ENCODE assay signal across 8 mouse cellular contexts in the genomic region with DNA sequence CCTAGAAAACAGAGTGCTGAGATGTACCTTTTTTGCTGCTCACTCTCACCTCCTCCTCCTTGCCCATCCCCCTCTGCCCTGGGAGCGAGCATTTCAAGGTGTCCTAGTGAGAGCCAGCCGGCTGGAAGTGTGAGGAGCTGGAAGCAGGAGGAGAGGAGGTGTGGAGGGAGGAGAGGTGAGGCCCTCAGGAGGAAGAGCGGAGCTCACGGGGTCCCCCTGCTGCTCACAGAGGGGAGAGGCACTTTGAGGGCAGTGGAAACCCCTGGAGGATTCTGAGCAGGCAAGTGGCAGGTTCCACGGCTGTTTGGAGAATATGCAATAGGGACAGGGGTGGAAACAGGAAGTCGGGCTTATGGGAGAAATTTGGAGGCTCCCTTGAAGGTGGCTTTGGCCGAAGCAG. TPM values are rescaled to one million over a fixed set of nuclear protein-coding genes. Genes with fewer than 3 reads are reported as not detected.
DNase-seq lines count a peak whose midpoint lies in the region; ATAC-seq and TF ChIP-seq lines count a peak whose summit lies in the region.

No protein-coding gene starts in this region.

- H3K36me3 ChIP-seq in midbrain, embryonic 14.5 days (ENCODE audit: control insufficient read depth, insufficient read depth, low read length): no peaks in the 10 kb centered on the region
- H3K36me3 ChIP-seq in midbrain, embryonic 13.5 days: no peaks in the 10 kb centered on the region
- H3K36me3 ChIP-seq in liver, embryonic 12.5 days: peaks cover 98% of the 10 kb centered on the region
- H3K36me3 ChIP-seq in small intestine, adult 2 months (ENCODE audit: control insufficient read depth, insufficient read depth, low read length): no peaks in the 10 kb centered on the region

- no peak overlapping the region for H3K4me2 ChIP-seq in midbrain, embryonic 14.5 days (ENCODE audit: low read length)
- H3K4me2 ChIP-seq in midbrain, embryonic 13.5 days (replicated peaks): no peak overlapping the region
- no peak overlapping the region for H3K4me2 ChIP-seq in liver, embryonic 12.5 days

- no peak for ATAC-seq in midbrain, embryonic 14.5 days (ENCODE audit: low FRiP score, low TSS enrichment)
- no peak for ATAC-seq in midbrain, embryonic 13.5 days
- ATAC-seq in liver, embryonic 12.5 days: peak; percentile 53; the same call in 1 of the 2 replicates

- no peaks in the 10 kb centered on the region for H3K4me1 ChIP-seq in midbrain, embryonic 14.5 days (ENCODE audit: control insufficient read depth, insufficient read depth, low read length)
- H3K4me1 ChIP-seq in midbrain, embryonic 13.5 days (replicated peaks): peaks cover 6% of the 10 kb centered on the region; the same call in 1 of the 2 replicates
- H3K4me1 ChIP-seq in liver, embryonic 12.5 days: peaks cover 28% of the 10 kb centered on the region
- 0 out of 2 replicates have a peak, but pooled peaks cover 5% of the 10 kb centered on the region for H3K4me1 ChIP-seq in small intestine, adult 2 months (ENCODE audit: control insufficient read depth, insufficient read depth, insufficient read length, low read length)

- peak; percentile 77 for TF ChIP-seq CTCF in small intestine, adult 2 months (IDR thresholded peaks at IDR 0.05; ENCODE audit: extremely low read depth, insufficient read length, insufficient replicate concordance, low read depth, low read length)

- no peaks in the 10 kb centered on the region for H3K27me3 ChIP-seq in midbrain, embryonic 14.5 days (ENCODE audit: control insufficient read depth, insufficient read depth, low read length)
- H3K27me3 ChIP-seq in midbrain, embryonic 13.5 days: no peaks in the 10 kb centered on the region
- no peaks in the 10 kb centered on the region for H3K27me3 ChIP-seq in liver, embryonic 12.5 days (replicated peaks)
- H3K27me3 ChIP-seq in small intestine, adult 2 months (ENCODE audit: control insufficient read depth, insufficient read depth, low read length): no peaks in the 10 kb centered on the region

- H3K9me3 ChIP-seq in midbrain, embryonic 14.5 days (ENCODE audit: control insufficient read depth, low read length): no peaks in the 10 kb centered on the region
- 0 out of 2 replicates have a peak, but pooled peaks cover 3% of the 10 kb centered on the region for H3K9me3 ChIP-seq in midbrain, embryonic 13.5 days
- H3K9me3 ChIP-seq in liver, embryonic 12.5 days (replicated peaks): no peaks in the 10 kb centered on the region

- no peak overlapping the region for H3K4me3 ChIP-seq in midbrain, embryonic 14.5 days (replicated peaks; ENCODE audit: low read depth, low read length)
- no peak overlapping the region for H3K4me3 ChIP-seq in midbrain, embryonic 13.5 days (replicated peaks)
- H3K4me3 ChIP-seq in liver, embryonic 12.5 days: no peak overlapping the region
- H3K4me3 ChIP-seq in small intestine, adult 2 months (ENCODE audit: low read depth, low read length): no peak overlapping the region

- no peak overlapping the region for H3K27ac ChIP-seq in midbrain, embryonic 14.5 days (replicated peaks; ENCODE audit: low read depth, low read length)
- no peak overlapping the region for H3K27ac ChIP-seq in midbrain, embryonic 13.5 days
- no peak overlapping the region for H3K27ac ChIP-seq in liver, embryonic 12.5 days
- H3K27ac ChIP-seq in small intestine, adult 2 months (ENCODE audit: insufficient read depth, low read depth, low read length): no peak overlapping the region

- TF ChIP-seq POLR2A in small intestine, adult 2 months (IDR thresholded peaks at IDR 0.05; ENCODE audit: low read depth, low read length): no peak

- WGBS in midbrain, embryonic 14.5 days: 31% methylated on average over 7 of the region's 7 CpGs
- WGBS in midbrain, embryonic 13.5 days: 33% methylated on average over 7 of the region's 7 CpGs
- 18% methylated on average over 7 of the region's 7 CpGs for WGBS in liver, embryonic 12.5 days (ENCODE audit: insufficient replicate concordance)
- 26% methylated on average over 7 of the region's 7 CpGs for WGBS in small intestine, adult 2 months

- H3K9ac ChIP-seq in midbrain, embryonic 14.5 days (replicated peaks; ENCODE audit: low read length): no peak overlapping the region
- H3K9ac ChIP-seq in midbrain, embryonic 13.5 days (replicated peaks): no peak overlapping the region
- no peak overlapping the region for H3K9ac ChIP-seq in liver, embryonic 12.5 days

- peak; percentile 19 for DNase-seq in cerebellum, adult 8-10 months
- DNase-seq in cerebellum, adult 9-11 months: no peak
- DNase-seq in midbrain, embryonic 14.5 days: peak; percentile 33
- peak; percentile 24 for DNase-seq in embryo, embryonic 11.5 days (ENCODE audit: low read depth, low spot score)
- DNase-seq in ovary, postnatal 10 days (ENCODE audit: low spot score): no peak

RNA-seq across cellular contexts. Expression of a gene that starts 18.9 kb away (rescaled TPM):
- polyA plus RNA-seq in midbrain, embryonic 14.5 days (2014; fragmentation: Nextera tagmentation; extraction: Ambion mirVana): 0.54 and 0.61 TPM in 2 replicates
- polyA plus RNA-seq in midbrain, embryonic 13.5 days (2015; fragmentation: Nextera tagmentation; extraction: Ambion mirVana): 0.73 and 1.1 TPM in 2 replicates
- 477 and 480 TPM in 2 replicates for polyA plus RNA-seq in liver, embryonic 12.5 days (2016; fragmentation: Nextera tagmentation; extraction: Ambion mirVana)
- polyA plus RNA-seq in small intestine, adult 2 months (2012; rRNA removed): not detected in 2 replicates

RNA-seq across cellular contexts. Expression of a gene that starts 30.1 kb away (rescaled TPM):
- 100 and 102 TPM in 2 replicates for polyA plus RNA-seq in midbrain, embryonic 14.5 days (2014; fragmentation: Nextera tagmentation; extraction: Ambion mirVana)
- polyA plus RNA-seq in midbrain, embryonic 13.5 days (2015; fragmentation: Nextera tagmentation; extraction: Ambion mirVana): 114 and 117 TPM in 2 replicates
- polyA plus RNA-seq in liver, embryonic 12.5 days (2016; fragmentation: Nextera tagmentation; extraction: Ambion mirVana): 27.2 and 29.8 TPM in 2 replicates
- polyA plus RNA-seq in small intestine, adult 2 months (2012; rRNA removed): 6.7 and 8.1 TPM in 2 replicates

RNA-seq across cellular contexts. Expression of a gene that starts 31.6 kb away (rescaled TPM):
- polyA plus RNA-seq in midbrain, embryonic 14.5 days (2014; fragmentation: Nextera tagmentation; extraction: Ambion mirVana): 196 and 210 TPM in 2 replicates
- 203 and 209 TPM in 2 replicates for polyA plus RNA-seq in midbrain, embryonic 13.5 days (2015; fragmentation: Nextera tagmentation; extraction: Ambion mirVana)
- 94.2 and 94.9 TPM in 2 replicates for polyA plus RNA-seq in liver, embryonic 12.5 days (2016; fragmentation: Nextera tagmentation; extraction: Ambion mirVana)
- 29.8 and 54.4 TPM in 2 replicates for polyA plus RNA-seq in small intestine, adult 2 months (2012; rRNA removed)

RNA-seq across cellular contexts. Expression of a gene that starts 40.1 kb away (rescaled TPM):
- 526 and 563 TPM in 2 replicates for polyA plus RNA-seq in midbrain, embryonic 14.5 days (2014; fragmentation: Nextera tagmentation; extraction: Ambion mirVana)
- polyA plus RNA-seq in midbrain, embryonic 13.5 days (2015; fragmentation: Nextera tagmentation; extraction: Ambion mirVana): 601 and 620 TPM in 2 replicates
- polyA plus RNA-seq in liver, embryonic 12.5 days (2016; fragmentation: Nextera tagmentation; extraction: Ambion mirVana): 310 and 322 TPM in 2 replicates
- 758 and 1,409 TPM in 2 replicates for polyA plus RNA-seq in small intestine, adult 2 months (2012; rRNA removed)

RNA-seq across cellular contexts. Expression of a gene that starts 47.4 kb away (rescaled TPM):
- polyA plus RNA-seq in midbrain, embryonic 14.5 days (2014; fragmentation: Nextera tagmentation; extraction: Ambion mirVana): 53.4 and 61.2 TPM in 2 replicates
- polyA plus RNA-seq in midbrain, embryonic 13.5 days (2015; fragmentation: Nextera tagmentation; extraction: Ambion mirVana): 74.0 and 75.3 TPM in 2 replicates
- polyA plus RNA-seq in liver, embryonic 12.5 days (2016; fragmentation: Nextera tagmentation; extraction: Ambion mirVana): 70.8 and 72.8 TPM in 2 replicates
- polyA plus RNA-seq in small intestine, adult 2 months (2012; rRNA removed): 2.4 and 9.2 TPM in 2 replicates

Comparison
In these comparisons a context has a peak if more than half of its experiments do, and no peak if none do; other contexts are left out.
1. DNase-seq: peak in cerebellum, adult 8-10 months (single experiment), midbrain, embryonic 14.5 days (single experiment) and embryo, embryonic 11.5 days (single experiment); none in cerebellum, adult 9-11 months (single experiment) and ovary, postnatal 10 days (single experiment).
2. RNA of a gene that starts 18.9 kb away (polyA plus RNA-seq): 477 to 480 TPM in liver, embryonic 12.5 days; 0.73 to 1.1 TPM in midbrain, embryonic 13.5 days, 0.54 to 0.61 TPM in midbrain, embryonic 14.5 days and not detected in small intestine, adult 2 months; every median in the first group is over 100 times any median in the second.